Mouse (Mus musculus): ENCODE measurements at regions not wholly inside any gene's neighbourhood (a gene's known extent, or its start where the extent isn't known, plus 50 kb on each side); places are given as distances from the start of the nearest gene placed in this dataset.

DNA sequence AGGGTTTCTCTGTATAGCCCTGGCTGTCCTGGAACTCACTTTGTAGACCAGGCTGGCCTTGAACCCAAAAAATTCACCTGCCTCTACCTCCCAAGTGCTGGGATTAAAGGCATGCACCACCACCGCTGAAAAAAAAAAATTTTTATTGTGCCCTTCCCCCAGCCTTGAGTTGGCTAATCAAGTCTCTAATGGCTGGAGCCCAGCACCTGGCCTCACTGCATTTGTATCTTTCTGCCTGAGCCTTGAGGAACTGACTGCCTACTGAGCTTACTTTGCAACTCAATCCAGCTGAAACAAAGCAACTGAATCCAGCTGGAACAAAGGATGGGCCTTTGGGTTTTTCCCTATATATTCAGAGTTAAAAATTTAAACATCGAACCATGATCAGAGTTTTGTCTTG lies 153.3 kb upstream of the Ccnh start:
- H3K27ac ChIP-seq (ENCODE audit: low read depth, low read length): no peak overlapping the region
- ATAC-seq (ENCODE audit: insufficient read depth, low FRiP score, low TSS enrichment) (no peak), DNase-seq (ENCODE audit: low spot score) (no peak)
- H3K4me1 ChIP-seq (ENCODE audit: control insufficient read depth, insufficient read depth, low read length): no peaks in the 10 kb centered on the region
- H3K27me3 ChIP-seq (ENCODE audit: control insufficient read depth, insufficient read depth, low read length): no peaks in the 10 kb centered on the region
- H3K9ac ChIP-seq (ENCODE audit: low read length): no peak overlapping the region
- no peak overlapping the region for H3K4me2 ChIP-seq (ENCODE audit: low read depth)
- WGBS: 77% methylated on average over 2 of the region's 2 CpGs
- no peaks in the 10 kb centered on the region for H3K9me3 ChIP-seq (ENCODE audit: control insufficient read depth, low read length)
- H3K4me3 ChIP-seq (ENCODE audit: low read depth, low read length): no peak overlapping the region
- H3K36me3 ChIP-seq (ENCODE audit: control insufficient read depth, insufficient read depth, low read length): no peaks in the 10 kb centered on the region

DNA sequence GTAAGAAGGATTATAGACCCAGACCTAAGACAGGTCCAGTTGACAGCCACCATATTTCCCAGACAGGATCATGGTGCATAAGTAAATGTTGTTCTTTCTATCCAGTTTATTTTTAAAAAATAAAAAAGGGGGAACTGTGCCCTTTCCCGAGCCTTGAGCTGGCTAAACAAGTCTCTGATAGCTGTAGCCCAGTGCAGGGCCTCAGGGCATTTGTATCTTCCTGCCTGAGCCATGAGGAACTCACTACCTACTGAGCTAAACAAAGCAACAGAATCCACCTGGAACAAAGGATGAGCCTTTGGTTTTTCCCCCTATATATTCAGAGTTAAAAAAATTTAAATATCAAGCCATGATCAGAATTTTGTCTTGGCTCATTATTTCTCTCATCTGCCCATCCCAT lies 152.4 kb upstream of the Ccnh start:
- Histone ChIP-seq H3K9ac (ENCODE audit: low read length) (no peak overlapping the region), H3K27ac (ENCODE audit: low read depth, low read length) (no peak overlapping the region), H3K9me3 (ENCODE audit: control insufficient read depth, low read length) (no peaks in the 10 kb centered on the region), H3K4me1 (ENCODE audit: control insufficient read depth, insufficient read depth, low read length) (no peaks in the 10 kb centered on the region), H3K36me3 (ENCODE audit: control insufficient read depth, insufficient read depth, low read length) (no peaks in the 10 kb centered on the region), H3K4me3 (ENCODE audit: low read depth, low read length) (no peak overlapping the region), H3K27me3 (ENCODE audit: control insufficient read depth, insufficient read depth, low read length) (no peaks in the 10 kb centered on the region), H3K4me2 (ENCODE audit: low read depth) (no peak overlapping the region)
- DNase-seq (ENCODE audit: low spot score) (no peak), ATAC-seq (ENCODE audit: insufficient read depth, low FRiP score, low TSS enrichment) (no peak)
- 68% methylated on average over 1 of the region's 1 CpGs for WGBS

DNA sequence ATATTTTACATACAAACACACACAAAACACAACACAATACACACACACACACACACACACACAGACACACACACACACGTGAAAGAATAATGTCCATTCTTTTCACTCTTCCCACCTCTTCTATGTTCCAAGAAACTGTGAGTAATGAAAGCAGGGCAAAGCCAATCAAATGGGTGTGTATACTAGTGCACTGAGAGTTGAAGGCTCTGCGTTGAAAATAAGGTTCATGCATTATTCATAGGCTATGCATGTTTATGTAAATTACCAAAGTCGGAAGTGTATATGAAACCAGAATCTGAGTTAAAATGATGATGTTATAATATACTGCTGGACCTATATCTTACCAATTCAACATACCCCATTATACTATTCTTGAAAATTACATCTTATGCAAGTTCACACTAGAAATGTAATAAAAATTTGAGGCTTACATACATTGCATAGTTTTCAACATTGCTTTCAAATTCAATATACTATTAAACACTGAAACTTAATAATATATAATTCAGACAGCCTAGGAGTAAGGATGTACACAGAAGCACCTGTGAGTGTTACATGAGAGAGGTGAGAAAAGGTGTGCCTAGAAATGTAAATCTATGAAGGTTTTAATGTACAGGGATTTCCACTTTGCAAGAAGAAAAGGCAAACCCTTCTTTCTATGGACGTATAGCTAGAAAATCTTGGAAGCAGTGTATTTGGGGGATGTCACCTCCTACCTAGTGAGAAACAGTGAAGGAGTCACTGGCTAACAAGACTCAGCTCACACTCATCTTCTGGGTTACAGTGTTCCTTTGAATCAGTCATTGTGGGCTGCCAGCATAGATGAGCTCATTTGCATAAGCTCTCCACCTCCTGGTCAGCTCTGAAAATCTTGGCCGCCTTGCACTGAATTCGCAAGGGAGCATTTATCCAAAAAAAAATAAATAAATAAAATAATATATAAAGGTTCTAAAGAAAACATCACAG lies 122.3 kb upstream of the Ccnh start:
- H3K4me2 ChIP-seq (ENCODE audit: low read depth): no peak overlapping the region
- no peak overlapping the region for H3K4me3 ChIP-seq (ENCODE audit: low read depth, low read length)
- H3K27me3 ChIP-seq (ENCODE audit: control insufficient read depth, insufficient read depth, low read length): no peaks in the 10 kb centered on the region
- ATAC-seq (ENCODE audit: insufficient read depth, low FRiP score, low TSS enrichment) (peak; percentile 88), DNase-seq (ENCODE audit: low spot score) (no peak)
- H3K36me3 ChIP-seq (ENCODE audit: control insufficient read depth, insufficient read depth, low read length): no peaks in the 10 kb centered on the region
- 53% methylated on average over 6 of the region's 6 CpGs for WGBS
- no peaks in the 10 kb centered on the region for H3K4me1 ChIP-seq (ENCODE audit: control insufficient read depth, insufficient read depth, low read length)
- H3K9me3 ChIP-seq (ENCODE audit: control insufficient read depth, low read length): no peaks in the 10 kb centered on the region
- H3K9ac ChIP-seq (ENCODE audit: low read length): no peak overlapping the region
- no peak overlapping the region for H3K27ac ChIP-seq (ENCODE audit: low read depth, low read length)

DNA sequence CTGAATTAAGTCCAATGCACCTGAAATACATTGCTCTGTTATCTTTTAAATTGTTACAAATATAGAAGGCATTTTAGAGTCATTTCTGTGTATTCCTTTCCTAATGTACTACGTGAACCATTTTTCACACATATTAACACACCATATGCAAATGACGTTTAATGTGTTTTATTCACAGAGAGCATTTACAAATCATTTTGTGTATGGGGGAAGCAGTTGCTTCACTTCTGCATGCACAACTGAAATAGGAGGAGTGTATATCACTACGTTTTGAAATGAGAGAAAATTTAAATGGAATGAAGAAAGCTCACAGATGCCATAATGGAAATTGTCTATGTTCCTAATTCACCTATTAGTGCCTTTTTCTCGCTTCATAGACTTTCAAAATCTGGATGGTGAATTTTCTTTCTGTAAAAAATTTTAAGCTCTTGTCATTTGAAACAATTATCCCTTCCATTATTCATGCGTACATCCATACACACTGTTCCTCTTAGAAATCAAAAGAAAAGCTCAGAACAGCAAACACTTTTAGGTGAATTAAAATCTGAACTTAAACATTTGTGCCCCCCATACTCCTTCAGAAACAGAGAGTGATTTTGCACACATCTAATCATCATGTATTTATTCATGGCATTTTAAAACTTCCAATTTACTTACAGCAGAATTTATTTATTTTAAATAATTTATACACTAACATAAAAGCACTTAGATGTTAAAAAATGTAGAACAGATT lies 121.5 kb upstream of the Ccnh start:
- no peak overlapping the region for H3K27ac ChIP-seq (ENCODE audit: low read depth, low read length)
- H3K4me1 ChIP-seq (ENCODE audit: control insufficient read depth, insufficient read depth, low read length): no peaks in the 10 kb centered on the region
- 70% methylated on average over 5 of the region's 5 CpGs for WGBS
- no peaks in the 10 kb centered on the region for H3K27me3 ChIP-seq (ENCODE audit: control insufficient read depth, insufficient read depth, low read length)
- no peaks in the 10 kb centered on the region for H3K36me3 ChIP-seq (ENCODE audit: control insufficient read depth, insufficient read depth, low read length)
- ATAC-seq (ENCODE audit: insufficient read depth, low FRiP score, low TSS enrichment): no peak
- no peak overlapping the region for H3K4me2 ChIP-seq (ENCODE audit: low read depth)
- no peak for DNase-seq (ENCODE audit: low spot score)
- no peaks in the 10 kb centered on the region for H3K9me3 ChIP-seq (ENCODE audit: control insufficient read depth, low read length)
- H3K4me3 ChIP-seq (ENCODE audit: low read depth, low read length): no peak overlapping the region
- no peak overlapping the region for H3K9ac ChIP-seq (ENCODE audit: low read length)

DNA sequence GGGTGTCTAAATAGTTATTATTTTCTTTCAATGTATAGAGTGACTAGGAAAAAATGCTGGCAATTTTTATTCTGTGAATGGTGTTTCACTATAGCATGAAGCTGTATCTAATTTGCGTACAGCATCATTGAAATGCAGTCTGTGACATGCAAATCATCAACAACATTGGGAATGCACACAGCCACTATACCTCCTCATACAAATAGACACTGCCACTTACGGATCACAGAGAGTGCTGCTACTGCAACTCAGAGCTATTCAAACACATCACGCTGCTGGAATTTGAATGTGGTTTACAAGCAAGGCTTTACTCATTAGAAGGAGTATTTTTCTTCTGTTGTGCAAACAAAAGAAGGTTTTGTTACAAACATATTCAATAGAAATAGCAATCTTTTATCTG lies 120.8 kb upstream of the Ccnh start:
- WGBS: 65% methylated on average over 3 of the region's 3 CpGs

DNA sequence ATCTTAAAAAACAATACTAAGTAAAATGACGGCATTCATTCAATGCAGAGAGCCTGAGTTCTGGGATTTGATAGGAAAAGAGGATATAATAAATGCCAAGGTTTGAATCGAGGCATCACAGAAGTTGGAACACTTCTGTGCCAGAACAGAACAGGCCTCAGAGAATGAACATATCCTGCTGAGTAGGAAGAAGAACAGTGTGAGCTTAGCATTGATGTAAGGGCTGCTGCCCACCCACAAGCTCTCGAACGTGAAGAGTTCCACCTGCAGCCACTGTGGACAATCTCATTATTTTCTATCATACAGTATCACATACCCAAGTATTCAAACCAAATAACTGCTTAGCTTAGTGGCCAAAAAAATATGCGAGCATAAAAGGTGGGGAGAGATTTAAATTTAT lies 105.9 kb upstream of the Ccnh start:
- Histone ChIP-seq H3K27me3 (ENCODE audit: control insufficient read depth, insufficient read depth, low read length) (no peaks in the 10 kb centered on the region), H3K9ac (ENCODE audit: low read length) (no peak overlapping the region), H3K27ac (ENCODE audit: low read depth, low read length) (no peak overlapping the region), H3K4me2 (ENCODE audit: low read depth) (no peak overlapping the region), H3K36me3 (ENCODE audit: control insufficient read depth, insufficient read depth, low read length) (no peaks in the 10 kb centered on the region), H3K9me3 (ENCODE audit: control insufficient read depth, low read length) (no peaks in the 10 kb centered on the region), H3K4me1 (ENCODE audit: control insufficient read depth, insufficient read depth, low read length) (no peaks in the 10 kb centered on the region), H3K4me3 (ENCODE audit: low read depth, low read length) (no peak overlapping the region)
- DNase-seq (ENCODE audit: low spot score) (no peak), ATAC-seq (ENCODE audit: insufficient read depth, low FRiP score, low TSS enrichment) (no peak)
- 90% methylated on average over 5 of the region's 5 CpGs for WGBS

More for the DNA sequence above, 120.8 kb upstream of the Ccnh start:
- Histone ChIP-seq H3K4me3 (ENCODE audit: low read depth, low read length) (no peak overlapping the region), H3K36me3 (ENCODE audit: control insufficient read depth, insufficient read depth, low read length) (no peaks in the 10 kb centered on the region), H3K27me3 (ENCODE audit: control insufficient read depth, insufficient read depth, low read length) (no peaks in the 10 kb centered on the region), H3K4me1 (ENCODE audit: control insufficient read depth, insufficient read depth, low read length) (no peaks in the 10 kb centered on the region), H3K27ac (ENCODE audit: low read depth, low read length) (no peak overlapping the region), H3K9ac (ENCODE audit: low read length) (no peak overlapping the region), H3K9me3 (ENCODE audit: control insufficient read depth, low read length) (no peaks in the 10 kb centered on the region), H3K4me2 (ENCODE audit: low read depth) (no peak overlapping the region)
- no peak for ATAC-seq (ENCODE audit: insufficient read depth, low FRiP score, low TSS enrichment)
- no peak for DNase-seq (ENCODE audit: low spot score)

DNA sequence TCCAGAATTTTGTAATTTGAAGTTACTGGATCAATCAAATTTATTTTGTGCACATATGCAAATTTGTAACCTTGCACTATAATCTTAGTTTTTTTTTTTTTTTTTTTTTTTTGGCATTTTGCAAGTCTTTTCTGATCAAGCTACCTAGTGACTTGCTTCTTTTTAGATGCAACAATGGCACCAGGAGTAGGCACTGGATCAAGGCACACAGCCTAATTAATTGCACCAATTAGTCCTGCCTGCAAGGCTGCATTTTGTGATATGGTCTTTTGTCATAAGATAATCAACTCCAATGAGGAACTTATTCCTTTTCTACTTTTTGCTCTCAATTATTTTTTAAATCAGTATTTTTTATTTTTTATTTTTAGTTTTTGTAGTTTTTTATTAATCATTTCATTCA lies 105.5 kb upstream of the Ccnh start:
- DNase-seq (ENCODE audit: low spot score): no peak
- H3K4me3 ChIP-seq (ENCODE audit: low read depth, low read length): no peak overlapping the region
- H3K9me3 ChIP-seq (ENCODE audit: control insufficient read depth, low read length): no peaks in the 10 kb centered on the region
- no peaks in the 10 kb centered on the region for H3K27me3 ChIP-seq (ENCODE audit: control insufficient read depth, insufficient read depth, low read length)
- no peak overlapping the region for H3K27ac ChIP-seq (ENCODE audit: low read depth, low read length)
- H3K9ac ChIP-seq (ENCODE audit: low read length): no peak overlapping the region
- H3K4me2 ChIP-seq (ENCODE audit: low read depth): no peak overlapping the region
- ATAC-seq (ENCODE audit: insufficient read depth, low FRiP score, low TSS enrichment): no peak
- no peaks in the 10 kb centered on the region for H3K4me1 ChIP-seq (ENCODE audit: control insufficient read depth, insufficient read depth, low read length)
- H3K36me3 ChIP-seq (ENCODE audit: control insufficient read depth, insufficient read depth, low read length): no peaks in the 10 kb centered on the region

DNA sequence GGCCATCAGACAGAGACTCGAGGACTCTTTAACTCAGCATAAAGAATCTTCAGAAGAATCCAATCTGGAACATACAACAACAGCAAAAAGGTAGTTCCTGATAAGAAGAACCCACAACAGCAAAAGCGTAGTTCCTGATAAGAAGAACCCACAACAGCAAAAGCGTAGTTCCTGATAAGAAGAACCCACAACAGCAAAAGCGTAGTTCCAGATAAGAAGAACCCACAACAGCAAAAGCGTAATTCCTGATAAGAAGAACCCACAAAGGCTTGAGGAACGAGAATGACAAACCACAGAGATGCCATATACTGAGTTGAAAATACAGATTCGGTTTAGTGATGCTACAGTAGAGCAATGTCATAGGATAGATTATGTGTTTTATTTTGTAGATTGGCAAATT lies 93.0 kb upstream of the Ccnh start:
- DNase-seq (ENCODE audit: low spot score): no peak
- no peak for ATAC-seq (ENCODE audit: insufficient read depth, low FRiP score, low TSS enrichment)
- WGBS: 92% methylated on average over 7 of the region's 7 CpGs

DNA sequence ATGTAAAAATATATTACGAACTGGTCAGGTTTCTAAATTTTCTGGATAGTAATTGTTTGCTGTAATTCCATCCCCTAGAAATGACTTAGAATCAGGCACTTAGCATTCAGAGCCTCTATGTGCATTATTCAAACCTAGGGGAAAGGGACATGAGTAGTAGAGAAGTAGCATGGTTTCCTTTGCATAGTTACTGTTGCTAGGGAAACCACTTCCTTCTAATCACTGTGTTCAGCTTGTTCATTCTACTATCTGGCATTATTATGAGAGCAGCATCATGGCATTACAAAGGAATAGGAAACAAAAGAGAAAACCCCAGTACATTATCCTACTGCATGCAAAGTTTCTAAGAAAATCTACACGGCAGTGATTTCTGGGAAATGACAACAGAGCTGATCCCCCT lies 65.9 kb upstream of the Ccnh start:
- Histone ChIP-seq H3K4me3 (ENCODE audit: low read depth, low read length) (no peak overlapping the region), H3K27me3 (ENCODE audit: control insufficient read depth, insufficient read depth, low read length) (no peaks in the 10 kb centered on the region), H3K9ac (ENCODE audit: low read length) (no peak overlapping the region), H3K36me3 (ENCODE audit: control insufficient read depth, insufficient read depth, low read length) (no peaks in the 10 kb centered on the region), H3K27ac (ENCODE audit: low read depth, low read length) (no peak overlapping the region), H3K9me3 (ENCODE audit: control insufficient read depth, low read length) (no peaks in the 10 kb centered on the region), H3K4me2 (ENCODE audit: low read depth) (no peak overlapping the region), H3K4me1 (ENCODE audit: control insufficient read depth, insufficient read depth, low read length) (no peaks in the 10 kb centered on the region)
- ATAC-seq (ENCODE audit: insufficient read depth, low FRiP score, low TSS enrichment) (no peak), DNase-seq (ENCODE audit: low spot score) (no peak)
- 75% methylated on average over 2 of the region's 2 CpGs for WGBS

More for the DNA sequence above, 93.0 kb upstream of the Ccnh start:
- Histone ChIP-seq H3K27ac (ENCODE audit: low read depth, low read length) (no peak overlapping the region), H3K4me2 (ENCODE audit: low read depth) (no peak overlapping the region), H3K9ac (ENCODE audit: low read length) (no peak overlapping the region), H3K9me3 (ENCODE audit: control insufficient read depth, low read length) (no peaks in the 10 kb centered on the region), H3K4me3 (ENCODE audit: low read depth, low read length) (no peak overlapping the region), H3K36me3 (ENCODE audit: control insufficient read depth, insufficient read depth, low read length) (no peaks in the 10 kb centered on the region), H3K27me3 (ENCODE audit: control insufficient read depth, insufficient read depth, low read length) (no peaks in the 10 kb centered on the region), H3K4me1 (ENCODE audit: control insufficient read depth, insufficient read depth, low read length) (no peaks in the 10 kb centered on the region)

Measured in neural tube, embryonic 11.5 days (tissue).